Mouse (Mus musculus) myocyte (in vitro differentiated cells): ENCODE measurements around the gene Arhgap15.

ENCODE experiments used
- POLR2A ChIP-seq: IDR thresholded peaks from one replicate; pipeline ENCODE4 v1.6.1; 2011; ENCODE audit warnings: low read depth, mild to moderate bottlenecking, control low read depth, moderate library complexity; ENCODE audit not compliant: insufficient read length
- SRF ChIP-seq: IDR thresholded peaks from one replicate; pipeline ENCODE4 v1.6.1; 2011; ENCODE audit warnings: low read depth; ENCODE audit not compliant: control insufficient read depth, insufficient read length

GRCm38 (mm10) chr2:44299156-44299555 is 550.5 kb downstream of the Arhgap15 start:
- no peak for TF ChIP-seq POLR2A
- TF ChIP-seq SRF: no peak
